Mouse (Mus musculus) C2C12 (cell line): ENCODE results near the gene D13Ertd608e.

ENCODE experiments used
- CTCF ChIP-seq: IDR thresholded peaks from one replicate; pipeline ENCODE4 v1.5.1; 2011; ENCODE audit not compliant: control insufficient read depth, insufficient read depth, insufficient read length
- MAX ChIP-seq: IDR thresholded peaks from one replicate; pipeline ENCODE4 v1.6.1; 2011; ENCODE audit warnings: mild to moderate bottlenecking, control low read depth

DNA sequence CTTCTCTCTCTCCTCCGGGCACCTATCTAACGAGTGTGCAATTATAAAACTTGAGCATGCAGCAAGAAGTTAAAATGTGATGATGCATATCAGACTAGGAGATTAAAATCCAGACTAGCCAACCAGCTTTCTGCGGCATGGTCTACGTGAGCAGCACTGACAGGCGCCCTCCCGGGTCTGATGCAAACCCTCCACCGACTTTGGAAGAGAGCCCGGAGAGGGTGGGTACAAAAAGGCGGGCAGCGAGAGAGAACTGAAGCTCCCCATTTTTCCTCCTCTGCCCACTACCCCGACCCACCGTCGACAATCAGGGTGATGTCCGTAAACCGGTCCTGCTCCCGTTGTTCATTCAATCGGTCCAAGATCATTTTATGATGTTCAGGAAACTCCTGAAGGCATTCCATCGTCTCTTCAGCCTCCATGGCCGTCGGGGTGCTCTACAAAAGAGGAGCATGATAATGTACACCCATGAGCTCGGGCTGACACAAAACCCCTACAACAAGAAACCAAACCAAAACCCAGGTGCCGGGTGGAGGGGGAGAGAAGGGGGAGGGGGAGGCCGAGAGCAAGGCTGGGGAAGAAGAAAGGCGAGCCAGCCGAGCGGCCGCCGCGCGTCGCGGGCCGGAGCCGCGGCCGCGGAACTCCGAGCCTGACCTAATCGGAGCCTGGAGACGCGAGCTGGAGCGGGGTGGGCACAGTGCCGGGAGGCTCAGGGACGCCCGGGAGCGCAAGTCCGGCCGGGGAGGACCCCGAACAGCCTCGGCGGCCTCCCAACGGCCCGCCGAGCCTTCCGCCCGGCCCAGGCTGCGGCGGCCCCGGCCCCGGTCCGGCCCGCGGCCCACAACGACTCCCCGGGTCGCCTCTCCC, 45.7 kb upstream of the D13Ertd608e start:
- TF ChIP-seq CTCF (no peak), MAX (no peak)
